ENCODE assay signal across 8 mouse cellular contexts in genomic region chr11:94989562-94990017, GRCm38 (mm10). TPM values are rescaled to one million over a fixed set of nuclear protein-coding genes. Genes with fewer than 3 reads are reported as not detected.
DNase-seq lines count a peak whose midpoint lies in the region; ATAC-seq and TF ChIP-seq lines count a peak whose summit lies in the region.

No protein-coding gene starts in this region.

- peak overlapping the region; percentile 94 for H3K4me2 ChIP-seq in lung, postnatal 0 days (replicated peaks; ENCODE audit: low read depth, low read length)

- TF ChIP-seq CTCF in Patski (IDR thresholded peaks at IDR 0.05), result no peak
- TF ChIP-seq CTCF in lung, postnatal 0 days (IDR thresholded peaks at IDR 0.05), result peak; percentile 35

- under 1% methylated on average over 12 of the region's 12 CpGs for WGBS in hindbrain, embryonic 10.5 days
- 1% methylated on average over 12 of the region's 12 CpGs for WGBS in lung, postnatal 0 days

- peak overlapping the region; percentile 98 for H3K27ac ChIP-seq in hindbrain, embryonic 10.5 days
- peak overlapping the region; percentile 87 for H3K27ac ChIP-seq in lung, postnatal 0 days (ENCODE audit: low read length)

- DNase-seq in Patski (ENCODE audit: low read depth, low spot score), result no peak
- peak; percentile 80 for DNase-seq in cerebellum, adult 8-10 months
- peak; percentile 92 for DNase-seq in forelimb bud, embryonic 11.5 days (ENCODE audit: low read depth, low spot score)
- peak; percentile 91 for DNase-seq in hindbrain, embryonic 10.5 days (ENCODE audit: low spot score)
- peak; percentile 92 for DNase-seq in layer of hippocampus, adult 9-11 months
- DNase-seq in lung, postnatal 0 days (ENCODE audit: low spot score), result peak; percentile 95
- peak; percentile 69 for DNase-seq in ovary, postnatal 36 days (ENCODE audit: low spot score)
- peak; percentile 87 for DNase-seq in thymus, postnatal 14 days

- H3K4me1 ChIP-seq in hindbrain, embryonic 10.5 days (replicated peaks), result peaks cover 85% of the 10 kb centered on the region
- H3K4me1 ChIP-seq in lung, postnatal 0 days (ENCODE audit: insufficient read depth, low read depth, low read length), result peaks cover 31% of the 10 kb centered on the region; the same call in 1 of the 2 replicates

- TF ChIP-seq EP300 in lung, postnatal 0 days (IDR thresholded peaks at IDR 0.05), result peak; percentile 42; the same call in 1 of the 2 replicates

- H3K27me3 ChIP-seq in Patski, result no peaks in the 10 kb centered on the region
- no peaks in the 10 kb centered on the region for H3K27me3 ChIP-seq in hindbrain, embryonic 10.5 days (ENCODE audit: insufficient read depth, poor library complexity, severe bottlenecking)
- no peaks in the 10 kb centered on the region for H3K27me3 ChIP-seq in lung, postnatal 0 days (replicated peaks; ENCODE audit: insufficient read depth, low read length)

- CTCF ChIA-PET in Patski (lab: Charles Lee), result interaction anchor here (1.3 to 2.5 kb wide), 6 partner anchors 11 to 52 kb away, joined by 4 to 13 read pairs (median 4); no protein-coding TSS in a partner anchor

- peaks cover 6% of the 10 kb centered on the region for H3K36me3 ChIP-seq in hindbrain, embryonic 10.5 days
- no peaks in the 10 kb centered on the region for H3K36me3 ChIP-seq in lung, postnatal 0 days (ENCODE audit: insufficient read depth, low read length)

- peak overlapping the region; percentile 96 for H3K4me3 ChIP-seq in hindbrain, embryonic 10.5 days
- peak overlapping the region; percentile 47 for H3K4me3 ChIP-seq in lung, postnatal 0 days (ENCODE audit: low read depth, low read length)

- in situ Hi-C loops in Patski (cut with MboI; ENCODE audit: low pct_unique_long_range_greater_than_20kb), result no loop called here

- ATAC-seq in Patski, result peak; percentile 17
- ATAC-seq in lung, postnatal 0 days, result peak; percentile 67

- H3K9ac ChIP-seq in lung, postnatal 0 days (replicated peaks; ENCODE audit: low read depth), result peak overlapping the region; percentile 16; the same call in 1 of the 2 replicates

- POLR2A ChIA-PET in Patski (lab: Charles Lee), result interaction anchor here (0.6 to 3.0 kb wide), 7 partner anchors 10 to 287 kb away, joined by 3 to 18 read pairs (median 6); no protein-coding TSS in a partner anchor

- no peaks in the 10 kb centered on the region for H3K9me3 ChIP-seq in hindbrain, embryonic 10.5 days
- H3K9me3 ChIP-seq in lung, postnatal 0 days (ENCODE audit: low read length), result no peaks in the 10 kb centered on the region

RNA-seq across cellular contexts. Expression of gene Ppp1r9b, which starts 1.2 kb away (rescaled TPM):
- polyA plus RNA-seq in Patski (2021), result 70.2 TPM
- 10.4 and 11.8 TPM in 2 replicates for polyA plus RNA-seq in hindbrain, embryonic 10.5 days (2016; fragmentation: Nextera tagmentation; extraction: Ambion mirVana)
- 9.8 and 11.5 TPM in 2 replicates for polyA plus RNA-seq in lung, postnatal 0 days (2015; fragmentation: Nextera tagmentation; extraction: Ambion mirVana)

RNA-seq across cellular contexts. Expression of gene Sgca, which starts 13.5 kb away (rescaled TPM):
- polyA plus RNA-seq in Patski (2021), result 0.47 TPM
- 0.10 TPM in 1 of 2 replicates, not detected in the other for polyA plus RNA-seq in hindbrain, embryonic 10.5 days (2016; fragmentation: Nextera tagmentation; extraction: Ambion mirVana)
- 0.33 and 0.55 TPM in 2 replicates for polyA plus RNA-seq in lung, postnatal 0 days (2015; fragmentation: Nextera tagmentation; extraction: Ambion mirVana)

RNA-seq across cellular contexts. Expression of gene Samd14, which starts 20.1 kb away (rescaled TPM):
- 32.3 TPM for polyA plus RNA-seq in Patski (2021)
- polyA plus RNA-seq in hindbrain, embryonic 10.5 days (2016; fragmentation: Nextera tagmentation; extraction: Ambion mirVana), result 38.8 and 71.5 TPM in 2 replicates
- polyA plus RNA-seq in lung, postnatal 0 days (2015; fragmentation: Nextera tagmentation; extraction: Ambion mirVana), result 5.4 and 5.8 TPM in 2 replicates

RNA-seq across cellular contexts. Expression of gene Hils1, which starts 22.2 kb away (rescaled TPM):
- polyA plus RNA-seq in Patski (2021), result not detected
- polyA plus RNA-seq in hindbrain, embryonic 10.5 days (2016; fragmentation: Nextera tagmentation; extraction: Ambion mirVana), result not detected in 2 replicates
- not detected in 2 replicates for polyA plus RNA-seq in lung, postnatal 0 days (2015; fragmentation: Nextera tagmentation; extraction: Ambion mirVana)

RNA-seq across cellular contexts. Expression of gene Pdk2, which starts 51.6 kb away (rescaled TPM):
- polyA plus RNA-seq in Patski (2021), result 61.5 TPM
- polyA plus RNA-seq in hindbrain, embryonic 10.5 days (2016; fragmentation: Nextera tagmentation; extraction: Ambion mirVana), result 10.7 and 15.2 TPM in 2 replicates
- 39.3 and 51.1 TPM in 2 replicates for polyA plus RNA-seq in lung, postnatal 0 days (2015; fragmentation: Nextera tagmentation; extraction: Ambion mirVana)
